Mouse (Mus musculus) bone marrow macrophage, adult 2 months (primary cell): Measurements from ENCODE around the gene Il1rl2. TPM values are rescaled to one million over a fixed set of nuclear protein-coding genes. Genes with fewer than 3 reads are reported as not detected.
A peak's percentile ranks its signal among the peaks of the same experiment; 100 is the strongest.
"Not testable (repeated sequence)": the region's sequence is repeated elsewhere in the genome, so short reads cannot be mapped to it uniquely, and the experiment has no call there.

Experiments used
- H3K27ac ChIP-seq: 2 replicates; pipeline ENCODE4 v1.5.1; 2012; ENCODE audit warnings: low read depth, low read length; ENCODE audit not compliant: insufficient read depth
- H3K4me1 ChIP-seq: 2 replicates; pipeline ENCODE4 v1.6.1; 2012; ENCODE audit warnings: low read length; ENCODE audit not compliant: control insufficient read depth, insufficient read depth
- H3K4me3 ChIP-seq: 2 replicates; pipeline ENCODE4 v1.5.1; 2012; ENCODE audit warnings: mild to moderate bottlenecking, low read length, moderate library complexity; ENCODE audit not compliant: insufficient read depth
- CTCF ChIP-seq: IDR thresholded peaks from 2 replicates; pipeline ENCODE4 v1.5.1; 2012; ENCODE audit warnings: low read depth, mild to moderate bottlenecking, low read length, moderate library complexity
- POLR2A ChIP-seq: IDR thresholded peaks from 2 replicates; pipeline ENCODE4 v1.6.1; 2012; ENCODE audit warnings: mild to moderate bottlenecking, low read depth, low read length, borderline replicate concordance
- polyA plus RNA-seq: library from polyadenylated mRNA; stranded (reverse); fragments of >200 nt; gene quantifications from 2 replicates; pipeline ENCODE4 v1.2.4, GENCODE M21; 2012; ENCODE audit not compliant: missing spikeins, insufficient read depth, insufficient read length

The Il1rl2 gene
- polyA plus RNA-seq, 1 experiment: 0.46 TPM

DNA sequence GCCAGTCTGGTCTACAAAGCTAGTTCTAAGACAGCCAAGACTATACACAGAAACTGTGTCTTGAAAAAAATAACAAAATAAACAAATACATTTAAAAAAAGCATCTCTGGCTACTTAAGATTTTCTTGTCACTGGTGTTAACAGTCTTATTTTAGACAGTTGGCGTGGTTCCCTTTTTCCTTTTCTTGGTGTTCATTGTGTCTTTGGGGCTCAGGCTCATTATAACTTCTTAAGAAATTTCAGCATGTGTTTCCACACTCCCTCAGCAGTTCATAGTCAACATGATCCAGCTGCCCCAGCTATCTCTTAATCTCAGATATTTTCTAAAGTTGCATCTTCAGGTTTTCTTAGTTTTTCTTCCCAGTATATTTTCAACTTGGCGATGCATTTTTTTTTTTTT lies 32.2 kb upstream of the Il1rl2 start:
- TF ChIP-seq CTCF (no peak), POLR2A (no peak)
- Histone ChIP-seq H3K27ac (no peak overlapping the region), H3K4me1 (peaks cover 18% of the 10 kb centered on the region), H3K4me3 (no peak overlapping the region)

GRCm38 (mm10) chr1:40293891-40294290 lies 30.5 kb upstream of the Il1rl2 start:
- H3K27ac ChIP-seq: no peak overlapping the region
- H3K4me3 ChIP-seq: no peak overlapping the region
- TF ChIP-seq POLR2A: no peak
- TF ChIP-seq CTCF: peak; percentile 48
- H3K4me1 ChIP-seq: peaks cover 14% of the 10 kb centered on the region

GRCm38 (mm10) chr1:40294824-40295223 lies 29.6 kb upstream of the Il1rl2 start:
- Histone ChIP-seq H3K27ac (peak overlapping the region; percentile 92), H3K4me3 (peak overlapping the region; percentile 33)
- TF ChIP-seq POLR2A (no peak), CTCF (no peak)

GRCm38 (mm10) chr1:40298053-40298452 lies 26.4 kb upstream of the Il1rl2 start:
- Histone ChIP-seq H3K4me1 (peaks cover 10% of the 10 kb centered on the region), H3K27ac (no peak overlapping the region), H3K4me3 (no peak overlapping the region)
- TF ChIP-seq POLR2A (no peak), CTCF (no peak)

More at GRCm38 (mm10) chr1:40294824-40295223, 29.6 kb upstream of the Il1rl2 start:
- H3K4me1 ChIP-seq: peaks cover 14% of the 10 kb centered on the region

GRCm38 (mm10) chr1:40303179-40303866 lies 21.1 kb upstream of the Il1rl2 start:
- Histone ChIP-seq H3K4me1 (peaks cover 2% of the 10 kb centered on the region), H3K27ac (no peak overlapping the region), H3K4me3 (no peak overlapping the region)
- TF ChIP-seq POLR2A (no peak), CTCF (no peak)

DNA sequence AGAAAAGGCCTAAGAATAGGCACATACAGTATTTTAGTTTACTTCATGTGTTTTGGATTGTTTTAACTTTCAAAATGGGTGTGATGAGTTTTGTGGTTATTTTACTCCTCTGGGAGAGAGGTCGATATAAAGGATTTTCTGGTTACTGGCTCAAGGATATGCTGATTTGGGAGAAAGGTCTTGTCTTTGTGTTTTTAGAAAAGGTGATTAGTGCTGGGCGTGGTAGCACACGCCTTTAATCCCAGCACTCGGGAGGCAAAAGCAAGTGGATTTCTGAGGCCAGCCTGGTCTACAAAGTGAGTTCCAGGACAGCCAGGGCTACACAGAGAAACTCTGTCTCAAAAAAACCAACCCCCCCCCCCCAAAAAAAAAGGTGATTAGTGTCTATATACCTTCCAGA lies 20.1 kb upstream of the Il1rl2 start:
- not testable (repeated sequence) for H3K4me1 ChIP-seq, H3K4me3 ChIP-seq, H3K27ac ChIP-seq

DNA sequence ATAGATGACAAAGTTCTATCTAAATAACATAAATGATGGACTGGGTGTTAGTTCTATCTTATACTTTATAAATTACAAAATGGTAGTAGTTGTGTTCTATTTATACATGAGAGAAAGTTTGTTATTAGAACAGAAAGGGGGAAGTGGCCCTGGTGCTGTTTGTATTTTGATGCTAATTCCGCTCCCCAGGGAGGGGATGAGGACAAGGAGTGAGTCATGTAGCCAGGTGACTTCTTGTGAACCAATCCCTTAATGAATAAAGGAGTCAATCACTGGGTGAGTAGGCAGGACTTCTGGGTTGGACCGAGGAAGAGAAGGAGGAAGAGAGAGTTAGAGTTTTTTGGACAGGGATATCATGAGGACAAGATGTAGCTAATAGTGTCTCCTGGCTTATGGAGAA lies 18.3 kb upstream of the Il1rl2 start:
- no peak overlapping the region for H3K27ac ChIP-seq
- peaks cover 2% of the 10 kb centered on the region for H3K4me1 ChIP-seq
- TF ChIP-seq CTCF: no peak
- no peak overlapping the region for H3K4me3 ChIP-seq

GRCm38 (mm10) chr1:40311123-40311522 lies 13.3 kb upstream of the Il1rl2 start:
- no peak overlapping the region for H3K27ac ChIP-seq
- H3K4me1 ChIP-seq: peaks cover 1% of the 10 kb centered on the region
- no peak for TF ChIP-seq CTCF
- no peak overlapping the region for H3K4me3 ChIP-seq

GRCm38 (mm10) chr1:40311625-40312024 lies 12.8 kb upstream of the Il1rl2 start:
- no peak overlapping the region for H3K4me3 ChIP-seq
- TF ChIP-seq POLR2A (no peak), CTCF (no peak)
- no peaks in the 10 kb centered on the region for H3K4me1 ChIP-seq
- H3K27ac ChIP-seq: no peak overlapping the region

- Histone ChIP-seq H3K4me1 (no peaks in the 10 kb centered on the region), H3K27ac (no peak overlapping the region), H3K4me3 (no peak overlapping the region)
- TF ChIP-seq CTCF: no peak
- no peak for TF ChIP-seq POLR2A
These were observed 10.4 kb upstream of the Il1rl2 start for GRCm38 (mm10) chr1:40314016-40314415.

- Histone ChIP-seq H3K4me1 (peaks cover 14% of the 10 kb centered on the region), H3K27ac (no peak overlapping the region), H3K4me3 (no peak overlapping the region)
- no peak for TF ChIP-seq CTCF
- no peak for TF ChIP-seq POLR2A
These were observed 6.8 kb upstream of the Il1rl2 start for GRCm38 (mm10) chr1:40317657-40318056.
